Mouse (Mus musculus): ENCODE data around the gene Cdc34. TPM values are rescaled to one million over a fixed set of nuclear protein-coding genes. Genes with fewer than 3 reads are reported as not detected.
A peak's percentile ranks its signal among the peaks of the same experiment; 100 is the strongest.

Gene Cdc34
- polyA plus RNA-seq, 1 experiment from 2014 or later = 80.5 TPM

- Histone ChIP-seq H3K36me3 (ENCODE audit: control insufficient read depth, insufficient read depth) (peaks cover 14% of the 10 kb centered on the region), H3K27ac (ENCODE audit: low read length) (peak overlapping the region; percentile 100), H3K9me3 (replicated peaks; ENCODE audit: control insufficient read depth, low read length) (no peaks in the 10 kb centered on the region), H3K4me2 (ENCODE audit: low read depth, low read length) (peak overlapping the region; percentile 99), H3K27me3 (ENCODE audit: control insufficient read depth, insufficient read depth, low read depth, low read length) (no peaks in the 10 kb centered on the region; the same call in 1 of the 2 replicates), H3K4me1 (ENCODE audit: control insufficient read depth, low read depth, low read length) (peaks cover 33% of the 10 kb centered on the region), H3K4me3 (ENCODE audit: low read depth, low read length) (peak overlapping the region; percentile 72), H3K9ac (ENCODE audit: low read depth, low read length) (peak overlapping the region; percentile 77)
- ATAC-seq (ENCODE audit: low read depth) = no peak
- WGBS (ENCODE audit: insufficient replicate concordance) = 27% methylated on average over 11 of the region's 11 CpGs
These were observed 1.1 kb upstream of the Cdc34 start for GRCm38 (mm10) chr10:79680606-79681495.

- WGBS (ENCODE audit: insufficient replicate concordance) = 0% methylated on average over 10 of the region's 10 CpGs
- no peak for ATAC-seq (ENCODE audit: low read depth)
- peak overlapping the region; percentile 72 for H3K4me3 ChIP-seq (ENCODE audit: low read depth, low read length)
These were observed 538 bp downstream of the Cdc34 start for GRCm38 (mm10) chr10:79682551-79682915.

GRCm38 (mm10) chr10:79682916-79683582, 1.1 kb downstream of the Cdc34 start:
- peak overlapping the region; percentile 95 for H3K4me2 ChIP-seq (ENCODE audit: low read depth, low read length)
- peaks cover 33% of the 10 kb centered on the region for H3K4me1 ChIP-seq (ENCODE audit: control insufficient read depth, low read depth, low read length)
- H3K36me3 ChIP-seq (ENCODE audit: control insufficient read depth, insufficient read depth) = peaks cover 35% of the 10 kb centered on the region
- H3K27me3 ChIP-seq (ENCODE audit: control insufficient read depth, insufficient read depth, low read depth, low read length) = no peaks in the 10 kb centered on the region; the same call in 1 of the 2 replicates
- H3K27ac ChIP-seq (ENCODE audit: low read length) = peak overlapping the region; percentile 80
- H3K9me3 ChIP-seq (replicated peaks; ENCODE audit: control insufficient read depth, low read length) = no peaks in the 10 kb centered on the region
- H3K9ac ChIP-seq (ENCODE audit: low read depth, low read length) = peak overlapping the region; percentile 86
- 1% methylated on average over 10 of the region's 10 CpGs for WGBS (ENCODE audit: insufficient replicate concordance)
- peak overlapping the region; percentile 72 for H3K4me3 ChIP-seq (ENCODE audit: low read depth, low read length)
- ATAC-seq (ENCODE audit: low read depth) = no peak

More at GRCm38 (mm10) chr10:79682551-79682915, 538 bp downstream of the Cdc34 start:
- Histone ChIP-seq H3K27me3 (ENCODE audit: control insufficient read depth, insufficient read depth, low read depth, low read length) (no peaks in the 10 kb centered on the region; the same call in 1 of the 2 replicates), H3K9me3 (replicated peaks; ENCODE audit: control insufficient read depth, low read length) (no peaks in the 10 kb centered on the region), H3K4me1 (ENCODE audit: control insufficient read depth, low read depth, low read length) (peaks cover 33% of the 10 kb centered on the region), H3K36me3 (ENCODE audit: control insufficient read depth, insufficient read depth) (peaks cover 30% of the 10 kb centered on the region), H3K4me2 (ENCODE audit: low read depth, low read length) (peak overlapping the region; percentile 95), H3K27ac (ENCODE audit: low read length) (peak overlapping the region; percentile 80), H3K9ac (ENCODE audit: low read depth, low read length) (peak overlapping the region; percentile 86)

GRCm38 (mm10) chr10:79683726-79684640, 2.0 kb downstream of the Cdc34 start:
- Histone ChIP-seq H3K9me3 (replicated peaks; ENCODE audit: control insufficient read depth, low read length) (no peaks in the 10 kb centered on the region), H3K9ac (ENCODE audit: low read depth, low read length) (peak overlapping the region; percentile 86), H3K4me2 (ENCODE audit: low read depth, low read length) (peak overlapping the region; percentile 95), H3K36me3 (ENCODE audit: control insufficient read depth, insufficient read depth) (peaks cover 44% of the 10 kb centered on the region), H3K27ac (ENCODE audit: low read length) (peak overlapping the region; percentile 68), H3K4me1 (ENCODE audit: control insufficient read depth, low read depth, low read length) (peaks cover 33% of the 10 kb centered on the region), H3K4me3 (ENCODE audit: low read depth, low read length) (peak overlapping the region; percentile 72), H3K27me3 (ENCODE audit: control insufficient read depth, insufficient read depth, low read depth, low read length) (no peaks in the 10 kb centered on the region)
- WGBS (ENCODE audit: insufficient replicate concordance) = 77% methylated on average over 6 of the region's 6 CpGs
- no peak for ATAC-seq (ENCODE audit: low read depth)

GRCm38 (mm10) chr10:79684770-79685600, 3.0 kb downstream of the Cdc34 start:
- Histone ChIP-seq H3K9ac (ENCODE audit: low read depth, low read length) (no peak overlapping the region), H3K4me3 (ENCODE audit: low read depth, low read length) (no peak overlapping the region)

GRCm38 (mm10) chr10:79686219-79686618, 4.2 kb downstream of the Cdc34 start:
- H3K9ac ChIP-seq (ENCODE audit: low read depth, low read length) = no peak overlapping the region
- WGBS (ENCODE audit: insufficient replicate concordance) = 84% methylated on average over 2 of the region's 2 CpGs
- no peak for ATAC-seq (ENCODE audit: low read depth)
- no peak overlapping the region for H3K4me2 ChIP-seq (ENCODE audit: low read depth, low read length)
- H3K27me3 ChIP-seq (ENCODE audit: control insufficient read depth, insufficient read depth, low read depth, low read length) = no peaks in the 10 kb centered on the region
- no peak overlapping the region for H3K27ac ChIP-seq (ENCODE audit: low read length)
- peaks cover 48% of the 10 kb centered on the region for H3K36me3 ChIP-seq (ENCODE audit: control insufficient read depth, insufficient read depth)
- H3K4me3 ChIP-seq (ENCODE audit: low read depth, low read length) = no peak overlapping the region
- H3K9me3 ChIP-seq (replicated peaks; ENCODE audit: control insufficient read depth, low read length) = no peaks in the 10 kb centered on the region
- H3K4me1 ChIP-seq (ENCODE audit: control insufficient read depth, low read depth, low read length) = peaks cover 21% of the 10 kb centered on the region

More at GRCm38 (mm10) chr10:79684770-79685600, 3.0 kb downstream of the Cdc34 start:
- 90% methylated on average over 25 of the region's 25 CpGs for WGBS (ENCODE audit: insufficient replicate concordance)
- Histone ChIP-seq H3K36me3 (ENCODE audit: control insufficient read depth, insufficient read depth) (peaks cover 48% of the 10 kb centered on the region), H3K27ac (ENCODE audit: low read length) (peak overlapping the region; percentile 68; the same call in 1 of the 2 replicates), H3K27me3 (ENCODE audit: control insufficient read depth, insufficient read depth, low read depth, low read length) (no peaks in the 10 kb centered on the region), H3K4me1 (ENCODE audit: control insufficient read depth, low read depth, low read length) (peaks cover 33% of the 10 kb centered on the region), H3K9me3 (replicated peaks; ENCODE audit: control insufficient read depth, low read length) (no peaks in the 10 kb centered on the region), H3K4me2 (ENCODE audit: low read depth, low read length) (no peak overlapping the region)
- ATAC-seq (ENCODE audit: low read depth) = no peak

GRCm38 (mm10) chr10:79686691-79687090, 4.7 kb downstream of the Cdc34 start:
- WGBS (ENCODE audit: insufficient replicate concordance) = 90% methylated on average over 1 of the region's 1 CpGs
- H3K27me3 ChIP-seq (ENCODE audit: control insufficient read depth, insufficient read depth, low read depth, low read length) = no peaks in the 10 kb centered on the region
- H3K27ac ChIP-seq (ENCODE audit: low read length) = no peak overlapping the region
- peaks cover 20% of the 10 kb centered on the region for H3K4me1 ChIP-seq (ENCODE audit: control insufficient read depth, low read depth, low read length)
- peaks cover 48% of the 10 kb centered on the region for H3K36me3 ChIP-seq (ENCODE audit: control insufficient read depth, insufficient read depth)
- H3K9ac ChIP-seq (ENCODE audit: low read depth, low read length) = no peak overlapping the region
- no peaks in the 10 kb centered on the region for H3K9me3 ChIP-seq (replicated peaks; ENCODE audit: control insufficient read depth, low read length)
- ATAC-seq (ENCODE audit: low read depth) = no peak
- no peak overlapping the region for H3K4me3 ChIP-seq (ENCODE audit: low read depth, low read length)
- H3K4me2 ChIP-seq (ENCODE audit: low read depth, low read length) = no peak overlapping the region

GRCm38 (mm10) chr10:79687513-79687912, 5.5 kb downstream of the Cdc34 start:
- Histone ChIP-seq H3K27me3 (ENCODE audit: control insufficient read depth, insufficient read depth, low read depth, low read length) (no peaks in the 10 kb centered on the region), H3K4me1 (ENCODE audit: control insufficient read depth, low read depth, low read length) (peaks cover 20% of the 10 kb centered on the region), H3K9me3 (replicated peaks; ENCODE audit: control insufficient read depth, low read length) (no peaks in the 10 kb centered on the region), H3K4me2 (ENCODE audit: low read depth, low read length) (no peak overlapping the region), H3K36me3 (ENCODE audit: control insufficient read depth, insufficient read depth) (peaks cover 48% of the 10 kb centered on the region), H3K27ac (ENCODE audit: low read length) (no peak overlapping the region), H3K9ac (ENCODE audit: low read depth, low read length) (no peak overlapping the region), H3K4me3 (ENCODE audit: low read depth, low read length) (no peak overlapping the region)
- no peak for ATAC-seq (ENCODE audit: low read depth)
- WGBS (ENCODE audit: insufficient replicate concordance) = 90% methylated on average over 6 of the region's 6 CpGs

Data from liver, embryonic 16.5 days (tissue).